Mouse (Mus musculus) forebrain, embryonic 13.5 days (tissue): ENCODE data around the gene Arl6ip1. TPM values are rescaled to one million over a fixed set of nuclear protein-coding genes. Genes with fewer than 3 reads are reported as not detected.

Experiments used
- polyA plus RNA-seq: library from polyadenylated mRNA; unstranded; fragments of >200 nt; fragmentation: Nextera tagmentation; extraction: Ambion mirVana; gene quantifications from 2 replicates; pipeline ENCODE4 v1.2.1, GENCODE M21; 2015

Arl6ip1 gene
- polyA plus RNA-seq, 1 experiment from 2014 or later, result 753 TPM

Other genes starting within 250 kb of the Arl6ip1 start
- gene Rps15a, start 13.5 kb downstream of the Arl6ip1 start, polyA plus RNA-seq, result 632 and 719 TPM in 2 replicates
- gene Smg1, start 114.0 kb upstream of the Arl6ip1 start, polyA plus RNA-seq, result 19.1 and 19.3 TPM in 2 replicates